Mouse (Mus musculus): ENCODE measurements around the gene Igsf9. TPM values are rescaled to one million over a fixed set of nuclear protein-coding genes. Genes with fewer than 3 reads are reported as not detected.

The Igsf9 gene
- polyA plus RNA-seq, 1 experiment: 8.6 TPM

DNA sequence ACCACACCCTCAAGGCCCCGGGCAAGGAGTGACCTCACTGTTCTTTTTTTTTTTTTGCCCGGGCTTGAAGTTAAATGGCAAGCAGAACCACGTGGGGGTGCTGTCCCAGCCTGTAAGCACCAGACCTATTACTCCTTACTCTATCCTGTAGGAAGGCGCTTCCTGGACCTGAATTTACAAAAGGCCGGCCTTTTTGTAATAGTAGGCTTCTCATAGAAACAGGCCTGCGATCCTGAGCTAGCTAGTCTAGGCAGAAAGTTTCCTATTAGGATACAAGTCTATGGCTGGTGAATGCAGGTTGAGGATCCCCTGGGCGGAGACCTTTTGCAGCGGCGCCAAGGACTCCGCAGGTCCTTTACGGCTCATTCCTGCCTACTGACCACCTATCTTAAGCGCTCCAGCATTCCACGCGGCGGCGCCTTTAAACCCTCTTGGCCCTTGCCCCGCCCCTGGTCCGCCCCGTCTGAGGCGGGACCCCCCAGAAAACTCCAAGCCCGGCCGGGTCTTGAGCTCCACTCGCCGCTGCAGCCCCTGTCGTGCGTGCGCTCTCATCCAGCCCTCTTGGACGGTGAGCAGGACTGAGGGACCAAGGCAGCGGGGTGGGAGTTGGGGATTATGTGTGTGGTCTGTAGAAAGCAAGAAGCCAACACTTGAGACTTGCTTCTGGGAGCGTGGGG, 18.3 kb downstream of the Igsf9 start, which contains the start of gene Tagln2:
TSS of gene Tagln2 (plus strand) at position 283 of the 677 bp plus-strand sequence.
- no peak for TF ChIP-seq CTCF (IDR thresholded peaks at IDR 0.05; ENCODE audit: extremely low read depth, insufficient read depth, insufficient read length, insufficient replicate concordance)
- TF ChIP-seq POLR2A (IDR thresholded peaks at IDR 0.05; ENCODE audit: low read depth, low read length): peak; percentile 88
- Histone ChIP-seq H3K4me1 (ENCODE audit: control insufficient read depth, insufficient read depth, insufficient read length) (peaks cover 22% of the 10 kb centered on the region; the same call in 1 of the 2 replicates), H3K27me3 (ENCODE audit: control insufficient read depth, insufficient read depth, low read length) (no peaks in the 10 kb centered on the region), H3K36me3 (ENCODE audit: control insufficient read depth, insufficient read depth, low read length) (peaks cover 2% of the 10 kb centered on the region; the same call in 1 of the 2 replicates), H3K27ac (ENCODE audit: insufficient read depth, low read length) (peak within 1 kb of the TSS; percentile 76), H3K4me3 (ENCODE audit: extremely low read depth, insufficient read depth, insufficient read length) (peak within 1 kb of the TSS; percentile 77)
- peak in 1 of 2 experiments; percentile 73 for DNase-seq (ENCODE audit: low read depth in 1 of 2, low spot score in 2 of 2)
- WGBS: 2% methylated on average over 30 of the region's 30 CpGs

- peaks cover 22% of the 10 kb centered on the region; the same call in 1 of the 2 replicates for H3K4me1 ChIP-seq (ENCODE audit: control insufficient read depth, insufficient read depth, insufficient read length)
- peak overlapping the region; percentile 77 for H3K4me3 ChIP-seq (ENCODE audit: extremely low read depth, insufficient read depth, insufficient read length)
- H3K36me3 ChIP-seq (ENCODE audit: control insufficient read depth, insufficient read depth, low read length): peaks cover 9% of the 10 kb centered on the region
- DNase-seq (ENCODE audit: low read depth in 1 of 2, low spot score in 2 of 2): peak in 1 of 2 experiments; percentile 44
- H3K27ac ChIP-seq (ENCODE audit: insufficient read depth, low read length): peak overlapping the region; percentile 76
- H3K27me3 ChIP-seq (ENCODE audit: control insufficient read depth, insufficient read depth, low read length): no peaks in the 10 kb centered on the region
- TF ChIP-seq CTCF (IDR thresholded peaks at IDR 0.05; ENCODE audit: extremely low read depth, insufficient read depth, insufficient read length, insufficient replicate concordance) (no peak), POLR2A (IDR thresholded peaks at IDR 0.05; ENCODE audit: low read depth, low read length) (no peak)
- under 1% methylated on average over 55 of the region's 56 CpGs for WGBS
These were observed 19.1 kb downstream of the Igsf9 start for GRCm38 (mm10) chr1:172500451-172501370.

DNA sequence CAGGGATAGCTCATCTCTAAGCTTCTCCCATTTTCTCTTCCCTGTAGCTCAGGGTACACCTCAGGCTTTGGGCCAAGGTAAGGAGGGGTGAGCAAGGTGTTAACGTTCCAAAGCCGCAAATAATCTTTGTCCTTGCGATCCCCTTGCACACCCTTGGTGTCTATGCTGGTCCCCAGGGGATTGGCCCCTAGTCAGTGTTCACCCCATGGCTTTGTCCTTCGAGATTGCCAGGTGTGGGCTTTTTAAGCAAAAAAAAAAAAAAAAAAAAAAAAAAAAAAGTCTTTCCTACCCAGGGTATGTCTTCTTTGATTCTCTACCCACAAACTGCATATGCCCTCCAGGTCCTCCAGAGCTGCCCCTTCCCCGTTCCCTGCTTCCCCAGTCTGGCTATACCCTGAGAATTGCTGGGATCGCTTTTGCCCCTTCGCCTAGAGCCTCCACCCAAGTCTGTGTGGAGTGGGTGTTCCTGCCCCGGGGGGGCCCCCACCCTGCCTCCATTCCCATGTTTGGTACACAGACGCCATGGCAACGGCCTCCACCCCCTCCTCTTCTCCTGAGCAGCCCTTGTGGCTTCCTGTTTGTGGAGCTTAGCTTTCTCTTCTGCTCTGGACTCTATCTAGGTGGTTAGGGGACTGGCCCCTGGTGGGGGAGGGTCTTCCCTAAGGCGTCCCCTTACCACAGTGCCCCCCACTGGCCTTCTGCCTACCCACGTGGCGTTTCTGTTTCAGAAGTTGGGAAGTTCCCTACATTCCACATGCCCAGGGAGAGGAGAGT, 20.0 kb downstream of the Igsf9 start:
- Histone ChIP-seq H3K4me3 (ENCODE audit: extremely low read depth, insufficient read depth, insufficient read length) (peak overlapping the region; percentile 77), H3K4me1 (ENCODE audit: control insufficient read depth, insufficient read depth, insufficient read length) (peaks cover 22% of the 10 kb centered on the region; the same call in 1 of the 2 replicates), H3K27me3 (ENCODE audit: control insufficient read depth, insufficient read depth, low read length) (no peaks in the 10 kb centered on the region), H3K27ac (ENCODE audit: insufficient read depth, low read length) (peak overlapping the region; percentile 68), H3K36me3 (ENCODE audit: control insufficient read depth, insufficient read depth, low read length) (peaks cover 18% of the 10 kb centered on the region)
- no peak for TF ChIP-seq CTCF (IDR thresholded peaks at IDR 0.05; ENCODE audit: extremely low read depth, insufficient read depth, insufficient read length, insufficient replicate concordance)
- TF ChIP-seq POLR2A (IDR thresholded peaks at IDR 0.05; ENCODE audit: low read depth, low read length): no peak
- 3% methylated on average over 13 of the region's 13 CpGs for WGBS
- DNase-seq (ENCODE audit: low read depth in 1 of 2, low spot score in 2 of 2): peak in 1 of 2 experiments; percentile 69

- Histone ChIP-seq H3K27me3 (ENCODE audit: control insufficient read depth, insufficient read depth, low read length) (no peaks in the 10 kb centered on the region), H3K4me3 (ENCODE audit: extremely low read depth, insufficient read depth, insufficient read length) (peak overlapping the region; percentile 77; the same call in 1 of the 2 replicates), H3K4me1 (ENCODE audit: control insufficient read depth, insufficient read depth, insufficient read length) (peaks cover 22% of the 10 kb centered on the region; the same call in 1 of the 2 replicates), H3K36me3 (ENCODE audit: control insufficient read depth, insufficient read depth, low read length) (peaks cover 24% of the 10 kb centered on the region), H3K27ac (ENCODE audit: insufficient read depth, low read length) (peak overlapping the region; percentile 68)
- DNase-seq (ENCODE audit: low read depth in 1 of 2, low spot score in 2 of 2): no peak
- no peak for TF ChIP-seq POLR2A (IDR thresholded peaks at IDR 0.05; ENCODE audit: low read depth, low read length)
- TF ChIP-seq CTCF (IDR thresholded peaks at IDR 0.05; ENCODE audit: extremely low read depth, insufficient read depth, insufficient read length, insufficient replicate concordance): no peak
- 39% methylated on average over 12 of the region's 13 CpGs for WGBS
These were observed 20.8 kb downstream of the Igsf9 start for GRCm38 (mm10) chr1:172502145-172503110.

- H3K4me1 ChIP-seq (ENCODE audit: control insufficient read depth, insufficient read depth, insufficient read length): peaks cover 22% of the 10 kb centered on the region; the same call in 1 of the 2 replicates
- H3K36me3 ChIP-seq (ENCODE audit: control insufficient read depth, insufficient read depth, low read length): peaks cover 28% of the 10 kb centered on the region
- no peak overlapping the region for H3K4me3 ChIP-seq (ENCODE audit: extremely low read depth, insufficient read depth, insufficient read length)
- WGBS: 64% methylated on average over 14 of the region's 14 CpGs
- peak overlapping the region; percentile 68; the same call in 1 of the 2 replicates for H3K27ac ChIP-seq (ENCODE audit: insufficient read depth, low read length)
- TF ChIP-seq CTCF (IDR thresholded peaks at IDR 0.05; ENCODE audit: extremely low read depth, insufficient read depth, insufficient read length, insufficient replicate concordance): no peak
- no peak for TF ChIP-seq POLR2A (IDR thresholded peaks at IDR 0.05; ENCODE audit: low read depth, low read length)
- DNase-seq (ENCODE audit: low read depth in 1 of 2, low spot score in 2 of 2): no peak
- no peaks in the 10 kb centered on the region for H3K27me3 ChIP-seq (ENCODE audit: control insufficient read depth, insufficient read depth, low read length)
These were observed 21.8 kb downstream of the Igsf9 start for GRCm38 (mm10) chr1:172503111-172503997.
